Mouse (Mus musculus) liver, postnatal 0 days (tissue): ENCODE measurements around the gene Tead3. TPM values are rescaled to one million over a fixed set of nuclear protein-coding genes. Genes with fewer than 3 reads are reported as not detected.
A peak's percentile ranks its signal among the peaks of the same experiment; 100 is the strongest.
"Not testable (repeated sequence)": the region's sequence is repeated elsewhere in the genome, so short reads cannot be mapped to it uniquely, and the experiment has no call there.

ENCODE experiments used
- ATAC-seq: fragments of 200-750 bp; cut with Nextera tagmentation; 2 replicates; pipeline ENCODE4 v1.8.0; 2017; ENCODE audit warnings: mild to moderate bottlenecking, moderate library complexity
- DNase-seq: peaks from one replicate; pipeline ENCODE4 v3.0.0-alpha.2; 2016
- H3K27ac ChIP-seq: fragments of 300-500 bp; sonication (generic); 2 replicates; pipeline ENCODE4 v1.5.1; 2014; ENCODE audit warnings: antibody characterized with exemption, moderate library complexity, mild to moderate bottlenecking, low read depth
- H3K27me3 ChIP-seq: fragments of 300-500 bp; sonication (generic); 2 replicates; pipeline ENCODE4 v1.6.1; 2014; ENCODE audit warnings: low read length, control low read depth, mixed read lengths; ENCODE audit not compliant: insufficient read depth
- H3K36me3 ChIP-seq: fragments of 300-500 bp; sonication (generic); replicated peaks from 2 replicates; pipeline ENCODE4 v1.6.1; 2014; ENCODE audit warnings: mild to moderate bottlenecking, control low read depth, low read length, moderate library complexity, mixed read lengths; ENCODE audit not compliant: insufficient read depth
- H3K4me1 ChIP-seq: fragments of 300-500 bp; sonication (generic); 2 replicates; pipeline ENCODE4 v1.6.1; 2014; ENCODE audit warnings: antibody characterized with exemption, mild to moderate bottlenecking, control low read depth; ENCODE audit not compliant: insufficient read depth
- H3K4me2 ChIP-seq: fragments of 300-500 bp; sonication (generic); 2 replicates; pipeline ENCODE4 v1.6.1; 2014; ENCODE audit warnings: low read depth, mild to moderate bottlenecking, low read length, moderate library complexity, mixed read lengths
- H3K4me3 ChIP-seq: fragments of 300-500 bp; sonication (generic); 2 replicates; pipeline ENCODE4 v1.5.1; 2014; ENCODE audit warnings: low read depth, low read length
- H3K9ac ChIP-seq: fragments of 300-500 bp; sonication (generic); replicated peaks from 2 replicates; pipeline ENCODE4 v1.6.1; 2014; ENCODE audit warnings: mild to moderate bottlenecking, moderate library complexity
- H3K9me3 ChIP-seq: fragments of 300-500 bp; sonication (generic); 2 replicates; pipeline ENCODE4 v1.6.1; 2016; ENCODE audit warnings: mild to moderate bottlenecking, control low read depth, low read length, mixed read lengths
- CTCF ChIP-seq: sonication (generic); IDR thresholded peaks from 2 replicates; pipeline ENCODE4 v1.5.1; 2016; ENCODE audit warnings: antibody characterized with exemption, low read depth
- EP300 ChIP-seq: IDR thresholded peaks from 2 replicates; pipeline ENCODE4 v1.6.1; 2016; ENCODE audit warnings: antibody characterized with exemption, low read depth, mild to moderate bottlenecking
- WGBS: fragments of 180-500 bp; shearing (Covaris S2); extraction: QIAGEN DNeasy Blood & Tissue Kit; methylation state at CpG from one replicate; pipeline ENCODE4 v1.1.7; 2014; ENCODE audit not compliant: insufficient replicate concordance; 5-methylcytosine and 5-hydroxymethylcytosine counted together
- polyA plus RNA-seq: library from polyadenylated mRNA; unstranded; fragments of >200 nt; fragmentation: Nextera tagmentation; extraction: Ambion mirVana; gene quantifications from 2 replicates; pipeline ENCODE4 v1.2.1, GENCODE M21; 2015

Gene Tead3
- polyA plus RNA-seq, 1 experiment from 2014 or later, result 0.79 TPM

GRCm38 (mm10) chr17:28337547-28337946 lies 13.1 kb downstream of the Tead3 start:
- TF ChIP-seq CTCF (no peak), EP300 (no peak)
- DNase-seq (no peak), ATAC-seq (no peak)
- Histone ChIP-seq H3K4me2 (no peak overlapping the region), H3K9ac (no peak overlapping the region), H3K4me3 (no peak overlapping the region), H3K27ac (no peak overlapping the region), H3K27me3 (no peaks in the 10 kb centered on the region), H3K9me3 (no peaks in the 10 kb centered on the region), H3K4me1 (peaks cover 11% of the 10 kb centered on the region), H3K36me3 (peaks cover under 1% of the 10 kb centered on the region; the same call in 1 of the 2 replicates)
- WGBS, result 87% methylated on average over 7 of the region's 7 CpGs

DNA sequence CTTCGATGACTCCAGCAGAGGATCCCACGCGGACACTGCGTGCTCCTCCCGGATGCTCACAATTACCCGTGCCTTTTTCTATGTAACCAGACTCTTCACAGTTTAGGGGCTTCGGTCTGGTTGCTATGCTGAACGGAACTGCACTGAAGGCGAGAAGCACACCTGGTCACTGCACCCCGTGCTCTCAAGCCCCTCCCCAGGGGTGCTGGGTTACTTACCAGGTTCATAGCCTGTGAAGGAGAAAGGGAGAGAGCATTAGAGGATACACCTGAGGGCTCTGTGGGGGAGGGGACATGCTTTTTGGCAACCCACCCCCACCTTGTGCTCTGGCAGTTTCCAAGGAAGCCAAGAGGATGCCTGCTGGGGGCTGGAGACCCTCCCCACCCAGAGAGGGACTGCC lies 15.3 kb downstream of the Tead3 start:
- WGBS, result 77% methylated on average over 10 of the region's 10 CpGs
- no peak for TF ChIP-seq CTCF
- TF ChIP-seq EP300, result no peak
- ATAC-seq, result no peak
- H3K4me3 ChIP-seq, result no peak overlapping the region
- H3K9ac ChIP-seq, result no peak overlapping the region
- H3K27ac ChIP-seq, result no peak overlapping the region
- H3K9me3 ChIP-seq, result no peaks in the 10 kb centered on the region
- no peak overlapping the region for H3K4me2 ChIP-seq
- no peaks in the 10 kb centered on the region for H3K27me3 ChIP-seq
- peaks cover 10% of the 10 kb centered on the region for H3K36me3 ChIP-seq
- no peaks in the 10 kb centered on the region for H3K4me1 ChIP-seq
- no peak for DNase-seq

GRCm38 (mm10) chr17:28332915-28333546 lies 17.6 kb downstream of the Tead3 start:
- DNase-seq (no peak), ATAC-seq (no peak)
- Histone ChIP-seq H3K9ac (no peak overlapping the region), H3K4me2 (0 out of 2 replicates have a peak overlapping the region, but pooled peaks have one; percentile 18), H3K4me3 (no peak overlapping the region), H3K9me3 (no peaks in the 10 kb centered on the region), H3K4me1 (peaks cover 10% of the 10 kb centered on the region), H3K27ac (no peak overlapping the region), H3K36me3 (peaks cover 18% of the 10 kb centered on the region), H3K27me3 (no peaks in the 10 kb centered on the region)
- no peak for TF ChIP-seq CTCF
- no peak for TF ChIP-seq EP300
- 41% methylated on average over 31 of the region's 31 CpGs for WGBS

DNA sequence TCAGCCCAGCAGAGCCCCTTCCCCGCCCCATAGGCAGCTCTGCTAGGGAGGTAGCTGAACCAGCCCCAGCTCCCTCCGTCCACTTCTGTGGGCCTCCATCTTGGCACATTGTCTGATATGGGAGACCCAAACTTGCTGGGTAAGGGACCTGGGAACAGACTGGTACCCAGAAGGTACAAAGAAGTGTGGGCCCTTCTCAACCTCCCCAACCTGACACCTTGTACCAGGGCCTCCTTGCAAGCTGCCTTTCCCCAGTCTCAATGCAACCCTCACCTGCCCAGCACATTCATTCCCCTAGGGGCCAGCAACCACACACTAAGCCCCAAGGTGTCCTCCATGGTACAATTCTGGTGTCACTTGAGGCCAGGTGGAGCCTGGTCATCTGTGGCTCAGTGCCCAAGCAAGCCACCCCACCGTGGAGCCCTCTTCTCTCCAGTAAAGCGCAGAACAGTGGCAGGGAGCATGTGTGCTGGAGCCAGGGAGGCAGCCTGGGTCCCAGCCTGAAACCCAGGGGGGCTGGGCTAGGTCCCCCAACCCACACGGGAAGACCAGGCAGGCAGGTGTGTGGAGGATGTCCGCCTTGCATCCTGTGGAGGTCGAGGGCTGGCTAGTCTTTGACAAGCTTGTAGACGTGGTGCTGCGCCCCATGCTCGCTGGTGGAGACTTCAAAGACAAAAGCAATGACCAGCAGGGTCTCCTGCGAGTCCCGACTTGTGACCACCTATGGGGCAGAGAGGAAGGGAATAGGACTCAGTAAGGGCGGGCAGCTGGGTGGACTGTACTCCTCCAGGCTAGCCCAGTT lies 18.3 kb downstream of the Tead3 start:
- Histone ChIP-seq H3K4me1 (peaks cover 17% of the 10 kb centered on the region), H3K9ac (no peak overlapping the region), H3K36me3 (peaks cover 18% of the 10 kb centered on the region), H3K27me3 (no peaks in the 10 kb centered on the region), H3K4me2 (no peak overlapping the region), H3K9me3 (no peaks in the 10 kb centered on the region), H3K27ac (no peak overlapping the region), H3K4me3 (no peak overlapping the region)
- 44% methylated on average over 13 of the region's 13 CpGs for WGBS
- TF ChIP-seq CTCF, result 0 out of 2 replicates have a peak, but pooled peaks have one; percentile 21
- TF ChIP-seq EP300, result no peak
- DNase-seq (no peak), ATAC-seq (no peak)

DNA sequence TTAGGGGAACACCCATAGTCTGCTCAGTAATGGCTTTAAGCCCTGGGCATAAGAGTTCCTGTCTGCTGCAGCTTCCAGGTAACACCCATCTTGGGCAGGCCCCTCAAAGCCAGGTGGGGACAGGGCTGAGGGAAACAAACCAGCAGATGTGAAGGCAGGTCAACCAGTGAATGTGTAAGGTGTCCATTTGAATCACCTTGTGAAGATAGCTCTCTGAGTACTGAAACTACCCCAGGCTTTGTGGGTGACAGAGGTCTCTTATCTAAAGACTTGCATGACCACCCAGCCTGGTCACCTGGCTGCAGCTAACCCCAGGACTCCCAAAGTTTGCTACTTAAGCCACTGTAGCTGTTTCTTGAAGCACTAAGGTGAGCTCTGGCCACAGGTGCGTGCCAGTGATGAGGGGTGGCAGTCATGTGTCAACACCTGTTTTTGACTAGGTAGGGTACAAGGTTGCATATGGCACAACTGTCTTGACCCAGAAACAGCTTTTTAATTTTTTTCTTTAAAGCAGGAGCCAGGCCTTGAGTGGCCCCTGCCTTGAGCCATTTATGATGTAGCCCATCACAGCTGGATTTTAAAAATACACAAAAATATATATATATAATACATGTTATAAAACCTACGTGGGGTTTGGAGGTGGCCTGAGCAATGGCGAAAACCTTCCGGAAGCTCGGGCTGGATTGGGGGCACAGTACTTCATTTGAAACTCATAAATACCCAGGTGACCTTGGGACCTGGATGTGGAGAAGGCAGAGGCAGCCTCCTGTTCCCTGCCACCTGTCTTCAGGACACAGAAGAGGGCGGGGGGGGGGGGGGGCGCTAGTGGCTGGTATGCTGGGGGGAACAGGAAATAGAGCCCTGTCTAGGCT lies 19.1 kb downstream of the Tead3 start:
- peaks cover 18% of the 10 kb centered on the region for H3K36me3 ChIP-seq
- H3K4me2 ChIP-seq, result no peak overlapping the region
- H3K9ac ChIP-seq, result no peak overlapping the region
- no peaks in the 10 kb centered on the region for H3K27me3 ChIP-seq
- DNase-seq (no peak), ATAC-seq (no peak)
- no peak for TF ChIP-seq EP300
- whole genome bisulfite sequencing, result 50% methylated on average over 5 of the region's 7 CpGs
- H3K27ac ChIP-seq, result peak overlapping the region; percentile 13; the same call in 1 of the 2 replicates
- no peak overlapping the region for H3K4me3 ChIP-seq
- no peaks in the 10 kb centered on the region for H3K9me3 ChIP-seq
- H3K4me1 ChIP-seq, result peaks cover 18% of the 10 kb centered on the region

- peaks cover 18% of the 10 kb centered on the region for H3K4me1 ChIP-seq
- WGBS, result 73% methylated on average over 6 of the region's 8 CpGs
- ATAC-seq, DNase-seq, H3K4me2 ChIP-seq, H3K9me3 ChIP-seq, H3K9ac ChIP-seq, H3K27ac ChIP-seq, H3K27me3 ChIP-seq: not testable (repeated sequence)
- peak overlapping the region; percentile 62; the same call in 1 of the 2 replicates for H3K4me3 ChIP-seq
- peaks cover 18% of the 10 kb centered on the region for H3K36me3 ChIP-seq
Observed at GRCm38 (mm10) chr17:28330590-28330989, 20.0 kb downstream of the Tead3 start.
